Mouse (Mus musculus) ovary, adult 18-20 months (tissue): Measurements from ENCODE around the gene Rnf123.
A peak's percentile ranks its signal among the peaks of the same experiment; 100 is the strongest.

Source experiments
- DNase-seq: peaks from one replicate; pipeline ENCODE4 v3.0.0; 2022; ENCODE audit warnings: low spot score, mixed read lengths

Gene Rnf123

GRCm38 (mm10) chr9:108104766-108105548 is 21.8 kb upstream of the Rnf123 start:
- DNase-seq, result no peak

- no peak for DNase-seq
Observed at GRCm38 (mm10) chr9:108099619-108100018, 16.5 kb upstream of the Rnf123 start.

- DNase-seq, result no peak
Observed at GRCm38 (mm10) chr9:108095949-108096712, 13.0 kb upstream of the Rnf123 start.

DNA sequence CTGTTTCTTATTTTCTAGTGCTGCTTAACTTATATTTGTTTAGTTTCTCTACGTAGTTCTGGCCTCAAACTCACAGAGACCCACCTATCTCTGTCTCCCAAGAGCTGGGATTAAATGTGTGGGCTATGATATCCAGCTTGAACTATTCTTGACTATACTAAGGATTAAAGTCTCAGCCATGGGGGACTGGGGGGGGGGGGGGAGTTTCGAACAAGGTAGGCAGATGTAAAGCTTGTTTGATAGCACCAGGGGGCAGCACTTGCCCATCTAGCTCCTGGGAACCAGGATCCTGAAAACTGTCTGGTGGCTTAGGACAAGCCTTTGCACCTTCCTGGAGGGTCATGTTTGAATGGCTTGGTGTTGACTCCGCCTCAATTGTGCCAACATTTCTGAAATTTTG is 12.4 kb upstream of the Rnf123 start:
- DNase-seq, result no peak

DNA sequence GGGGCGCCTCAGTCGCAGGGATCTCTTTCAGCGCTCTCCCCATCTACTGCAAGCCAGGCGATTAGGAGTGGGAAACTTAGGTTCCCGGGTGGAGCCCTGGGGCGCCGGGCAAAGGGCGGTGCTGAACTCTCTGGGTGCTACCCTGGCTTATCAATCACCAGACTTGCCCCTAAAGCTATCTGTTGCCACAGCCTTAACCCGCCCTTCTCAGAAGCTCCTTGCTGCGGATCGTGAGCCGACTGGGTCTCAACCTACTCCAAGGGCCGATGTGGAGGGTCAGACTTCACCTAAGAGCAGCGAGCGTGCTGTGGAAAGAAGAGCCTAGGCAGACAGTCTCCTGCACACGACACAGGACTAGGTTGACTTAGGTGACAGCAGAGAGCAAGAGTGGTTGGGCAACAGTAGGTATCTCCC is 11.9 kb upstream of the Rnf123 start:
- no peak for DNase-seq

GRCm38 (mm10) chr9:108094184-108094941 is 11.2 kb upstream of the Rnf123 start, which contains the start of gene Apeh:
Apeh (minus strand) TSS chr9:108094606.
- DNase-seq, result peak; percentile 91

DNA sequence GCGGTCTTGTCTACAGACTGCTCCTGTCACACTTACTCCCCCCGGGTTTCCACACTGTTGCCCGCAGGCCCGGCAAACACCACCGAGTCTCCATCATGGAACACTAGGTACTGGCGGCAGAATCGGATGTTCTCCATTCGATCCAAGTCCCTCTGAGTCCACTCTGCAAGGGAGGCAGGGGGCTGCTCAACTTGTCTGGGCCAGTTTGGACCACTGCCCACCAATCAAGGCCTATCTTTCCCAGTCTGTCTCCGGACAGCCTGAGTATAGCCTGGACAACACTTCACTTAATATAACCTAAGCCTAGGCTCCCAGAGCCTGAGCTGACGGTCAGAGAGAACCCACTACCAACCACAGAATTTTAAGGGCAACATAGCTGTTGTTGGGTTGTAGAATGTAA is 10.4 kb upstream of the Rnf123 start:
- no peak for DNase-seq

- no peak for DNase-seq
Observed at GRCm38 (mm10) chr9:108090611-108091120, 7.5 kb upstream of the Rnf123 start.

GRCm38 (mm10) chr9:108085261-108085660 is 2.1 kb upstream of the Rnf123 start:
- no peak for DNase-seq

DNA sequence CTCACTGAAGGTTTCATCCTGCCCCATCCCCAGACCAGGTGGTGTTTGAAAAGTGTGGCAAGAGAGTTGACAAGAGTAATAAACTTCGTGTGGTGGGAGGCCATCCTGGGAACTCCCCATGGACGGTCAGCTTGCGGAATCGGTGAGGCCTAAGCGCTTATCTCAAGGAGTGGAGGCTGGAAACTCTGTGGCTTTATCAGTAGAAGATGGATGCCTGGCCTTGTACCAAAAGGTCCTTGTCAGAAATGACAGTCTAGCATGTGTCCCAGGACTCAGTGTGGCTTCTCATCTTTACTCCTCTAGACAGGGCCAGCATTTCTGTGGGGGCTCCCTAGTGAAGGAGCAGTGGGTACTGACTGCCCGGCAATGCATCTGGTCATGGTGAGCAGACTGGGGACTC is 415 bp upstream of the Rnf123 start:
- no peak for DNase-seq

DNA sequence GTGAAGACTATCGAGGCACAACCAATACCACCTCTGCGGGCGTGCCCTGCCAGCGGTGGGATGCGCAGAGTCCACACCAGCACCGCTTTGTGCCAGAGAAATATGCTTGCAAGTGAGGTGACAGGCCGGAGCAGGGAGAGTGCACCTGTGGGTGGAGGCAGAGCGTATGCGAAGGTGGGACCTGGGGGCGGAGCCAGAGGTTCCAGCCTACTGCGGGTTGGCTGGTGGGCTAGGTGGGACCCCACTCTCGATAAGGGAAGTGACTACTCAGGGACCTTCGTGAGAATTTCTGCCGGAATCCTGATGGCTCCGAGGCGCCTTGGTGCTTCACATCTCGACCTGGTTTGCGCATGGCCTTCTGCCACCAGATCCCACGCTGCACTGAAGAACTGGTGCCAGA is 597 bp downstream of the Rnf123 start:
- no peak for DNase-seq

GRCm38 (mm10) chr9:108080168-108080567 is 3.0 kb downstream of the Rnf123 start, which contains the start of gene Mst1:
Mst1 (plus strand) TSS chr9:108080436.
- no peak for DNase-seq

DNA sequence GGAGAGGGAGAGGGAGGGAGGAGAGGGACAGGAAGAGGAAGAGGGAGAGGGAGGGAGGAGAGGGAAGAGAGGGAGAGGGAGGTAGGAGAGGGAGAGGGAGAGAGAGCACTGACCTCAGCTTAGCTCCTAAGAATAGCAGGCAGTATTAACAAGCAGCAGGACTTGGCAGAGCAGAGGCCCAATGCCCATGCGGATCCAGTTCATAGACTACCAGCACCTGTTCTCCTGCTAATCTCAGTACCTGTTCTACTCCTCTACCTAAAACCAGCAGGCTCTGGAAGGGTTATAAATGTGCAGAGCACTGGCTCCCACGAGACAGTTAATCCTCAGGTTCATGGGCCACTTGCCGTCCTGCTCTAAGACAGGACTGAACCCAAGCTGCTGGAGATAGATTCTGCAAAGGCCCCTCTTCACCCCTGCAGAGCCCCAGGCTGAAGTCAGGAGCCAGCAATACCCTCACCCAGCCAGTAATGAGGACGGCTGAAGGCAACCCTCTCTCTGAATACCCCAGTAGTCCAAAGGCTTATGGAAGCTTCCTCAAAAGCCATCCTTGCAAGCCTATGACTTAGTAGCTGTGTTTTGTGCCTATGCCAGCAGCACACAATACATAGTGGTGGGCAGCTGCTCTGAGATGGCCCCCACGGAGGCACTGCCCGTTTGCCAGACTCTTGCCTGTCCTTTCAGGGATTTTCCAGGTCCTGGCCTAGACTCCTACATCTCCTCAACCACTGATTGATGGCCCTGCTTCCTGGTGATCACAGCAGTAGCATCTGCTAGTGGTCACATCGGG is 9.8 kb downstream of the Rnf123 start:
- no peak for DNase-seq

- DNase-seq, result no peak
Observed at GRCm38 (mm10) chr9:108072481-108072924, 10.6 kb downstream of the Rnf123 start.

GRCm38 (mm10) chr9:108071801-108072200 is 11.3 kb downstream of the Rnf123 start:
- DNase-seq, result no peak

DNA sequence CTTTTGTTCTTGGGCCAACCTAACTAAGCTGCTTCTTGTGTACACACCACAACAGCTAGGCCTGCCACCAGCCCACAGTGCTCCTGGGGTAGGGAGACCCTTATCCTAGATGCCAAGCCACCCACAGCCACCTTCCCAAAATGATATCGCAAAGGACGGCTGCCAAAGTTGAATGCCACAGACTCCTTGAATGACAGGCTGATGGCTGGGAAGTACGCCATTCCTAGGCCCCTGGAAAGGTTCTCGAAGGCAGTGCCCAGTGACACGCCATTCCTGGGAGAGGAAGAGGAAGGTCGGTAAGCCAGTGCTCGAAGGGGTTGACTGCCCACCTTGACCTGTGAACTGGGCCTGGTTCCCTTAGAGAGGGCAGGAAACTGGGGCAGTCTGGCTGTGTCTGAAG is 13.6 kb downstream of the Rnf123 start:
- DNase-seq, result no peak

GRCm38 (mm10) chr9:108069007-108069406 is 14.1 kb downstream of the Rnf123 start:
- DNase-seq, result no peak

- peak; percentile 58 for DNase-seq
Observed at GRCm38 (mm10) chr9:108067900-108068299, 15.2 kb downstream of the Rnf123 start.

DNA sequence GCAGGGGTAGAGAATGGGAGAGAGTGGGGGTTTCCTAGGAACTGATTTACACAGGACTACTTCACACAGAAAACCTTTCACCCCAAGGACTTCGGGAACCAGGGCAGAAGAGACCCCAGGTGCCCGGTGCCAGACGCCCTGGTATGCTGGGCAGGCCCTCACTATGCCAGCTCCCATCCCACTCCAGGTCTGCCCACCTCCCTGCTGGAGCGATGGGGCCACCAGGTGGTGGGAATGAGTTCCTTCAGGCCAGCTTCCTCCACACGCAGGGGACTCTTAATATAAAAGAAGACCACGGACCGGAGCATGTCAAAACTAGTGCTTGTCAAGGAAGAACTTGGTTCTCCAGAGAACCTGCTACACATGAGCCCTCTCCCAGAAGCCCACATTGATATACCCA is 15.9 kb downstream of the Rnf123 start:
- no peak for DNase-seq

GRCm38 (mm10) chr9:108065491-108066011 is 17.6 kb downstream of the Rnf123 start:
- no peak for DNase-seq

DNA sequence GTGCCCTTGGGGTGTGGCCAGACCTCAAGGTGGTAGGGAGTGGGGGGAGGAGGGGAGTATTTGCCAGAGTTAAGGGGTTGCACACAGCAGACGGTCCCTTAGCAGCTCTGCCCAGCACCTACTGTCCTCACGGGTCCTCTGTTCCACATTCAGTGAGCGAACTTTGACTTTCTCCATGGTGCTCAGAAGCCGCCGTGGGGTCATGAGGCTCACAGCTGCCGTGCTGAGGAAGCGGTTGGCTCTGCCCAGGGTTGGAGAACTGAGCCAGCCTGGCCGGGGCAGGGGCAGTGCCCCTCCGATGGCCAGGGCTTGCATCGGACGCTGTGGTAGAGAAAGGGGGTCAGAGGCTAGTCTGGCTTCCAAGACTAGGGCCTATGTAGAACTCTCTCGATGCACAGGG is 19.8 kb downstream of the Rnf123 start:
- no peak for DNase-seq
